Mouse (Mus musculus) gonadal fat pad, adult 2 months (tissue): Measurements from ENCODE around the gene Tsga10. TPM values are rescaled to one million over a fixed set of nuclear protein-coding genes. Genes with fewer than 3 reads are reported as not detected.
"Not testable (repeated sequence)": the region's sequence is repeated elsewhere in the genome, so short reads cannot be mapped to it uniquely, and the experiment has no call there.

Experiments
- DNase-seq: peaks from one replicate; pipeline ENCODE4 v3.0.0-alpha.2; 2012; ENCODE audit warnings: low read depth
- polyA plus RNA-seq: library from polyadenylated mRNA; depleted of rRNA; stranded (reverse); fragments of >200 nt; gene quantifications from 2 replicates; pipeline ENCODE4 v1.2.3, GENCODE M21; 2012

Tsga10 gene
- polyA plus RNA-seq, 1 experiment: 0.99 TPM

- DNase-seq: peak; percentile 70
Measured at GRCm38 (mm10) chr1:37864511-37865400, 1.5 kb downstream of the Tsga10 start.

- DNase-seq: no peak
Measured at GRCm38 (mm10) chr1:37850696-37851095, 15.5 kb downstream of the Tsga10 start.

DNA sequence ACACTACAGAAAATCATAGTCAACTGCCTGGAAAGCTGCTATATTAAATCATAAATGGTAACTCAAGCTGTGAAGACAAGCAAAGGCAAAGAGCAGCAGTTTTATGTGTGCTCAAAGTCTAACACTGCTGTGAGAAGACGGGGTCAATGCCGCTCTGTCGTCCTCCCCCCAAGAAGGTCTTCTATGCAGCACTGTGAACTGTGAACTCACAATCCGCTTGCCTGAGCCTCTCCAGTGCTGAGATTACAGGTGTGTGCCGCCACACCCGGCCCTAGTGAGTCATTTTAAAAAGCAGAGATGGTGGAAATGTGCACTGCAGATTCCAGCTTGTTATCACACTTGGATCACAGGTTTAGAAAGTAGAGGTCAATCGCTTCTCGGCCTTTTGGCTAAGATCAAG, 19.4 kb downstream of the Tsga10 start:
- DNase-seq: no peak

DNA sequence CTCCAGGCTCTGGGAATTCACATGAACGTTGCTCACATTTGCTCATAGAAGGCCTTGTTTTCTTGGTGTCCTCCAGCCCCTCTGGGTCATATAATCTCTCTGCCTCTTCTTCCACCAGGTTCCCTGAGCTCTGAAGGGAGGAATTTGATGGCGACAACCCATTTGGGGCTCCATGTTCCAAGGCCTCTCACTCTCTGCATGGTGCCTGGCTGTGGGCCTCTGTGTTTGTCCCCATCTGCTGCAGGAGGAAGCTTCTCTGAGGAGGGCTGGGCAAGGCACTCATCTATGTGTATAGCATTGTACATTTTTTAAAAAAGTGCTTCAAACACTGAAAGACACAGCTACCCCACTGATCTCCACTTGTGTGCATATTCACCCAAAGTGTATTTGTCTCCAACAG, 34.5 kb downstream of the Tsga10 start:
- no peak for DNase-seq

GRCm38 (mm10) chr1:37802291-37802690, 63.9 kb downstream of the Tsga10 start:
- DNase-seq: not testable (repeated sequence)

GRCm38 (mm10) chr1:37800298-37800697, 65.9 kb downstream of the Tsga10 start:
- DNase-seq: no peak

GRCm38 (mm10) chr1:37799505-37799904, 66.7 kb downstream of the Tsga10 start:
- DNase-seq: no peak

GRCm38 (mm10) chr1:37759407-37759806, 106.8 kb downstream of the Tsga10 start:
- DNase-seq: no peak

DNA sequence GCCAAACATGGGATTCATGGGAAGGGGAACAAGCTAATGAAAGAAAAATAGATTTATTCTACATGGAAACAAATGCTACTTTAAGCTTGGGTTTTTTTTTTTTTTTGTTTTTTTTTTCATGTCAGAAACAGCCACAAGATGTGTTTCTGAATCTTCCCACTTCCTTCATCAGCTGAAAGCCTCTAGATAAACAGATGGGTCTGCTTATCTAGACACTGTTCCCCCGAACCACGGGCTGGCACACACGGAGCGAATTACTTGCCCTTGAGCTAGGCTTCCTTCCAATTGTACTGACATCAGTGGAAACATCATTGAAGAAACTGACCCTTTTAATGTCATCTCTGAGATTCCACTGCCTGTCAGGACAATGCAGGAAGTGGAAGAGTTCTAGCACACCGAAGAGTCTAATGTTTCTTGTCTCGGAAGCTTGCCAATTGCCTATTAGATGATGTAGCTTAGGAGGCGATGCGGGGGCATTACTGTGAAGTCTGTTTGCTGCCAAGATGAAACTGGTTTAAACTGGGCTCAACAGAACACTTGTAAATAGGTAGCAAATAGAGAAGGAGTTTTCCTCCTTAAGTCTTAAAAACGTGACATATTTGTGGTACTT, 121.5 kb downstream of the Tsga10 start:
- DNase-seq: no peak

DNA sequence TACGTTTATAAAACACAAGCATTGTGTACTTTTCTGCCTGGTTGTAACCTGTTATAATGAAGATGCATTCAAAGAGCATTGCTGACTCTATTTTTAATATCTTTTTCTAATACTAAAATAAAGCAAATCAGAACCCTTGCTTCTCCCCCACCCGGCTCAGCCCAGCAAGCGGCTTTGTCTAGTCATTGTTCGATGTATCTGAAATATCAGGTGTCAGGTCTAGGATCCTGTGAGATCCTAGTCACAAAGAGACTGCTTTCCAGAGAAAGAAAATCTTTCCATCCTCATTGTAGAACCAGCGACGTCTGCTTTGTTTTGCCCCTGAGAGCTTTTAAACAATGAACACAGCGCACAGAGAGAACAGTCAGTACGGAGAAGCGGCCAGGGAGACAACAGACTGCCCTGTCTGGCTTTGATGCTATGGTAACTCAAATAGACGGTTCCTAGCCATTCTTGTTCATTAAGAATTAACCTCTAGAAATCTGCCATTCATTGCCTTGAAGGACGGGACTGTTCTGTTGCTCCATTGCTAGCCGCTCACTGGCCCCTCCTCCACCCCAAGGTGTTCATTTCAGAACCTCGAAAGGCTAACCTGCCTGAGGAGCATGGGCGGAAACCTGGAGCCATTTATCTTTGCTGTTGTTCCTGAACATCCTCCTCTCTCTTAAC, 123.5 kb downstream of the Tsga10 start:
- DNase-seq: no peak

GRCm38 (mm10) chr1:37742126-37742525, 124.1 kb downstream of the Tsga10 start:
- no peak for DNase-seq

DNA sequence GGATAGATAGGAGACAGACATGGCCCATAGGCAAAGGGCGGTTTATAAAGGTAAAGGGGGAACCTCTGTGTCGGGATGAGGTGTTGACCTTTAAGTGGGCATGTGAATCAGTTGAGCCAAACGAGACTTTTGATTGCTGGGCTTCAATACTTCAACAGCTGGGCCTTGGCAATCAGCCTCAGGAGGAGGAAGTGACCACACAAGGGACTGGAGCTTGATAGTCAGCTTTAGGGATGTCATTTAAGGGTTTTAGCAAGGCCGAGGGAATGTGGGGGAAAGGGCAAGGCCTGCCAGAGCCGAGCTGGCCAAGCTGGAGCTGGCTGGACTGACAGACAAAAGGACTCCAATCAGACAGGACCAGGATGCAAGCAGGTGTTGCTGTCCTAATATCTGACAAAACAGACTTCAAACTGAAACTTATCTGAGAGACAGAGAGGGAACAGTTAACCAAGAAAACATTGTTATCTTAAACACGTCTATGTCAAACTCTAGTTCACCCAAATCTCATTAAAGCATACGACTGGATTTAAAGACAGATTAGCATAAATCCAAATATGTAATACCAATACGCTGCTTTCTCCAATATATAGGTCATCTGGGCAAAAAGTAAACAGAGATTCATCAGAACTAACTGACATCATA, 125.9 kb downstream of the Tsga10 start:
- no peak for DNase-seq

DNA sequence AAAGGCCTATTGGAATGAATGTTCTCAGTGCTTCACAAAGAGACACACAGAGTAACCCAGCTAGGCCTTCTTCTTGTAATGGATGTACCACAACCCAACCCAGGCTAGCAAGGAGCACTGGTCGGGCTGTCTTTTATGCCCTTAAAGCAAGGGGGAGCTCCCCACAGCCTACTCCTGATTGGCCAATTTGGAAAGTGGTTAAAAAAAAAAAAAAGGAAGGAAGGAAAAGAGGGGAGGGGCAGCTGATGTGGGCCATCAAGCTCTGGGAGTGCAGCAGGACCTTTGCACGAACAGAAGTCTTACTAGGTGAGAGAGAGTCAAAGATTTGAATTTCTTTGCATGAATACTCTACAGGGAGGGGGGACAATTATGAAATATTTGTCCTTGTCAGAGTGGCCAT, 127.3 kb downstream of the Tsga10 start:
- no peak for DNase-seq

DNA sequence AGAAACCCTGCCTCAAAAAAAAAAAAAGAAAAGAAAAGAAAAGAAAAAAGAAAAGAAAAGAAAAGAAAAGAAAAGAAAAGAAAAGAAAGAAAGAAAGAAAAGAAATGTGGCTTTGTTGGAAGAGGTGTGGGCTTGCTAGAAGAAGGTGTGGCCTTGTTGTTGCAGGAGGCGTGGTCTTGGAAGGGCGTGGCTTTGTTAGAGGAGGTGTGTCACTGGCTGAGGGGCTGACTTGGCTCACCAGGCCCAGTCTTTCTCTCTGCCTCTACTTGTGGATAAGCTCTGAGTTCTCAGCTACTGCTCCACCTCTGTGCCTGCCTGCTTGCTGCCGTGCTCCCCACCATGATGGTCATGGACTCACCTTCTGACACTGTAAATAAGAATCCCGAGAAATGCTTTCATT, 129.2 kb downstream of the Tsga10 start:
- no peak for DNase-seq

- no peak for DNase-seq
Measured at GRCm38 (mm10) chr1:37735932-37736331, 130.3 kb downstream of the Tsga10 start.

DNA sequence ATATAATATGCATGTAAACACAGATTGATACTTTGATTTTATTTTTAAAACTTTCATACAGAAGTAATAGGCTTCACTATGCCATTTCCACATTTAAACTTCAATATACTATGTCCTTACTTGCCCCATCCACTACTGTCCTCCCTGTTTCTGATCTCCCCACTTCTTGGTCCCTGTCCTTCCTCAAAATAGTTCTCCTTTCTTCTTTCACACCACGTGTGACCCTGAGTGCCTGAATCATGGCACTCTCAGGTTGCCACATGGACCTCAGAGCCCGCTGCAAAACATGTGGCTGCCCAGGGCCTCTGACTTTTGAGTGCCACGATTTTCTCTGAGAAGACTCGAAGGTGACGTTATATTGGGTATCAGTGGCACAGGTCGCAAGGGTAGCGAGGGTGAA, 131.4 kb downstream of the Tsga10 start:
- no peak for DNase-seq

GRCm38 (mm10) chr1:37729353-37729752, 136.9 kb downstream of the Tsga10 start:
- no peak for DNase-seq

GRCm38 (mm10) chr1:37728053-37728452, 138.2 kb downstream of the Tsga10 start:
- DNase-seq: no peak

DNA sequence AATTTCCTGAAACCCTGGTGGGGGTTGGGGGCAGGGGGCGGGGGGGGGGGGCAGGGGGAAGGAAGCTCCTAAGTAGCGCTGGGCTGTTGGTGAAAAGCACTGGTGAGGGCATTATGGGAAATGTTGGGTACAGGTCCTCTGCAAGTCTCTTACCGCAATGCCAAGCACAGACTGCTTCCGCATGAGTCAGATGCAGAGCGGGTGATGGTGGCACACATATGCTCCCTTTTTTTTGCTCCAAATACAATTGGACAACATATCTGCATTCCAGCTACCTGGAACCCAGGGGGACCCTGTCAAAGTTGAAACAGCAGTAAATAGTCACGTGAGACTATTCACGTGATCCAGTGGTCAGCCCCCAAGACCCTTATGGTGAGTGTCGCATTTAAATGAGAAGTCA, 139.0 kb downstream of the Tsga10 start:
- no peak for DNase-seq

GRCm38 (mm10) chr1:37726426-37726825, 139.8 kb downstream of the Tsga10 start:
- no peak for DNase-seq

DNA sequence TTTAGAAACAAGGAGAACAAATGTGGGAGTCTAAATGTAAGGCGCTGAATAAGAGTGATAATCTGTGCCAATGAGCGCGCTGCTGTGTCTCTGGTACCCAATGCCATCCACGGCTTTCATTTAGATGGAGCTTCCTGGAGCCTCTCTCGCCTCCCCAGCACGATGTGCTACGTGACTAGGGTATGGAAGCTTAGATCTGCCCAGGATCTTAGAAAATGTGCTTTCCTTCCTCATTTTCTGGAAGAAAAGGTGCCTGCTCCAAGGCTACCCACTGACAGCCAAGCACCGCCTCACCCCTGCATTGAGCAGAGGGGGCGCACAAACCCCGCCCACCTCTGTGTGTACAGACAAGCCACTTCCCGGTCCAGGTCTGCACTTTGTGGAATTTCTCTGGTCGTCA, 140.3 kb downstream of the Tsga10 start:
- DNase-seq: no peak

DNA sequence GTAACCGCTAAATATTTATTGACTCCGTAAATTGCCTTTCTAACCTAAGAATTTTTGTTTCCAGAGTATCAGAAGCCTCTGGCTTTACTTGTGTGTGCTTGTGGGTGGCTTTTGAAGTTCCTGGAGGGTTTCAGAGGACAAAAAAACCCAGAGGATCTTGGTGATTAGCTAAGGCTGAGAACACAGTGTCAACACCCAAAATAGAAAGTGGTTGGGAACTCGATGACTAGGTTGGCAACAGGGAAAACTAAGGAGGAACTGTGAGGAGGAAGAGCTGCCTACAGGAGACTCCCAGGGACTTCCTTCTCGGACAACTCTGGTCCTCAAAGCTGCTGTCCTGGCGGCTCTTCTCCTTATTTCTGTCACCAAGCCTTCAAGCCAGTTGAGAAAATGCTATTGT, 145.1 kb downstream of the Tsga10 start:
- no peak for DNase-seq
